Mouse (Mus musculus): ENCODE measurements at regions not wholly inside any gene's neighbourhood (a gene's known extent, or its start where the extent isn't known, plus 50 kb on each side); places are given as distances from the start of the nearest gene placed in this dataset.

DNA sequence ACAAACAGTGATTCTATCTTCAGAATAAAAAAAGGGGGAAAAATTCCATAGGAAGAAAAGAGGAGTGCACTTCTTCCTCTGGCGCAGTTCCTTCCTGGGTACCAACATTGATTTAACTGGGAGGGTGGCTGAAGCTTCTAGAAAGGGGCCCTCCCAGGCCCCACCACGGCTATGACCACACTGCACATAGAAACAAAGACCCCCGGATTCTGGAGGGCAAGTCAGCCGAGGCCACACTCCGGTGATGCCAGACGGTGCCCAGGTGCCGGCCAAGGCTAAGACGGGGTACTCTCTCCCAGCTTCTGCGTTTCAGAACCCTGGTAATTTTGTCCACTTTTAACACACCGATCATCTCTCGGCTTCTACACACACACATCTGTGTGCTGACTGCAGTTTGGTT, 435.8 kb downstream of the Zfp536 start:
- in situ Hi-C loops (cut with MboI, MseI) = no loop called here

DNA sequence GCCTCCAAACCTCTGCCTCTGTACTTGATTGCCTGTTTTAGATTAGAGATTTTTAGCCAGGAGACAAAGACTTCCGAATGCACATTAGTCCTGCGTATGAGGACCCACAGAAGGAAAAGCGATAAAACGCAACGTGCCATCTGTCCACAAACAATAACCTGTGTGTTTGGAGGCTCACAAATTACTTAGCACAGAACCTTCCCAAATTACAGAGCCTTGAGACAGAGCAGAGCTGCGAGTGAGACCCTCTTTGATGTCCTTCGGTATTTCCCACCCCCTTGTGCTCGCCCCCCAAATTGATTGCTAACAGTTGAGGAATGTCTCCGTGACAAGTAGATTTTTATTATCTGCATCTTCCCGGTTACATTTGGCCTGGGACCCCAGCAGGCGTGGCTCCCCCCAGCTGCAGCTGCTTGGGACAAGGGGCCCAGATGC, 435.4 kb downstream of the Zfp536 start:
- in situ Hi-C loops (cut with MboI, MseI) = no loop called here

DNA sequence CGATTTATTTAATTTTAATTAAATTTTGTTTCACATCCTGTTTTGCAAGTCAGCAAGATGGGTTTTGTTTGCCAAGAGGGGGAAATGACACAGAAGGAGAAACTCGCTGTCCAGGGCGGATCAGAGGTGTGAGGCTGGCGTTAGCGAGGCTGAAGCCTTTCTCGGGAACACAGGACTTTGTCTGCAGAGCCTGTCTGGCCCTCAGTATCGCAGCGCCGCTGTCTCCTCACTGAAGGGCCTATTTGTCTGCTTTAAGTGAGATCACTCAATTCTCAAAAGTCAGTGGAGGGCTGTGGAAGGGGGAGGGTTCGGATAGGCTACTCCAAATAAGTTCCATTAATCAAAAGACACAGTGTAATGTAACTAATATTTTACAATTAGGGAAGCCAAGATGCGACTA, 430.8 kb downstream of the Zfp536 start:
- in situ Hi-C loops (cut with MboI, MseI) = loop anchor here (5.0 kb wide), 1 partner anchor 1440 kb away; no protein-coding TSS in a partner anchor

DNA sequence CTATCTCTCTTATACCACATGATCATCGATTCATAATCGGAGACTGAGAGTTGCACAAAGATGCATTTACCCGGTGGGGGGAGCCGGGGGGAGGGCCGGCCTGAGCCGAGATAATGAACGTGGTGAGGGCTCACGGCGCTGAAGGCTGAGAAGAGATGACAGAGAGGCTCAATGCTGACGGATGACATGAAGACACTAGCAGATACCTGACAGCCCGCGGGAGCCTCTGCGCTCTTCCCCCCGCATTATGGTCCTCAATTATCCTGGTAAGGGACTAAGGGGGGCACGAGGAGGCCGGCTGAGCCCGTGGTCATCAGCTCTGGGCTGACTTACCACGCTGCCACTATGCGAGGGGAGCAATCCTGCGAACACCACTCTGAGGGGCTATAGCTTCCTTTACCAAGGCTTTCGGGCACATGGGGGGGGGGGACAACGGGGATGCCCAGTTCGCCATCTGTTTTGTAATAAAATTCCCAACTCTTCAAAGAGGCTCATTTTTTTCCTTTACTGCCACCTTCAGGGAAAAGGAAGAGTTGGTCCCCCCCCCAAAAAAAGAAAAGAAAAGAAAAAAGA, 430.3 kb downstream of the Zfp536 start:
- in situ Hi-C loops (cut with MboI, MseI) = loop anchor here (5.0 kb wide), 1 partner anchor 1441 kb away; no protein-coding TSS in a partner anchor

DNA sequence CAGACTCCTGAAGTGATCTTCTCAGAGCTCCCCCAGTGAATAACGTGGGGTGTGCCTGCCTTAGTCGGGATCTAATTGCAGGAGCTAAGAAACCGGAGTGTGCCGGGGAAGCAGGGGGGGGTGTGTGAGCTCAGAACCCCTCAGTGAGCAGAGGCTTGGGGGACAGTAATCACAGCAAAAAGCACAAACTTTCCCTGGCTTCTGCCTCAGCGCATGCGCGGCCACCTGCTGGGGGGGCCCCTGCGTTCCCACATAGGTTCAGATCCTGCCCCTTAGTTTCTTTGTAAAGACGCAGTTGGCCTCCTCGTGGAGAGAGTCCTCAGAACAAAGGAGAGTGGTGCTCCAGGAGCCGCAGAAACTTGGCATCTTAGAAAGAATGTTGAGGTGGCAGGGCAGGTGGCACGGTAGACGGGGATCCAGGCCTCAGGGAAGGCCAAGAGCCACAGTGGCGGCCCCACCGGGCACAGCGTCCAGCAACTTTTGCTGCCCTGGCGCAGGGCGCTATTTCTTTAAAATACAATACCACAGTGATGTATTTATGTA, 429.7 kb downstream of the Zfp536 start:
- in situ Hi-C loops (cut with MboI, MseI) = loop anchor here (5.0 kb wide), 1 partner anchor 1441 kb away; no protein-coding TSS in a partner anchor

DNA sequence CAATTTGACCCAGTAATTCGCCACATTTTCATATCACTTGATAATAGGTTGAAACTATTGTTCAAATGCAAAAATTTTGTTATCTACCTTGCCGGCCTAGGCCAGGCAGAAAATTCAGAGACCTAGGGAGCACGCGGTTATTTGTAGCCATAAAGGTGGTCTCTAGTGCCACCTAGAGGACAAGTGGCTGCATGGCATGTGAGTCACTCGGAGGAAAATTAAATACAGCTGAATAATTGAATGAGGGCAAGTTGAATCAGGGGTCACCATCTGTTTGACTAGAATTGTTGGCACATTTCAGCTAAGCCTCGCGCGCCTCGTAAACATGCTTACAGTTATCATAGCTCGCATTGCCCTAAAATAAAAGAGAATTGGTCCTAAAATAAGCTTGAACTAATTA, 427.4 kb downstream of the Zfp536 start:
- in situ Hi-C loops (cut with MboI, MseI) = no loop called here

DNA sequence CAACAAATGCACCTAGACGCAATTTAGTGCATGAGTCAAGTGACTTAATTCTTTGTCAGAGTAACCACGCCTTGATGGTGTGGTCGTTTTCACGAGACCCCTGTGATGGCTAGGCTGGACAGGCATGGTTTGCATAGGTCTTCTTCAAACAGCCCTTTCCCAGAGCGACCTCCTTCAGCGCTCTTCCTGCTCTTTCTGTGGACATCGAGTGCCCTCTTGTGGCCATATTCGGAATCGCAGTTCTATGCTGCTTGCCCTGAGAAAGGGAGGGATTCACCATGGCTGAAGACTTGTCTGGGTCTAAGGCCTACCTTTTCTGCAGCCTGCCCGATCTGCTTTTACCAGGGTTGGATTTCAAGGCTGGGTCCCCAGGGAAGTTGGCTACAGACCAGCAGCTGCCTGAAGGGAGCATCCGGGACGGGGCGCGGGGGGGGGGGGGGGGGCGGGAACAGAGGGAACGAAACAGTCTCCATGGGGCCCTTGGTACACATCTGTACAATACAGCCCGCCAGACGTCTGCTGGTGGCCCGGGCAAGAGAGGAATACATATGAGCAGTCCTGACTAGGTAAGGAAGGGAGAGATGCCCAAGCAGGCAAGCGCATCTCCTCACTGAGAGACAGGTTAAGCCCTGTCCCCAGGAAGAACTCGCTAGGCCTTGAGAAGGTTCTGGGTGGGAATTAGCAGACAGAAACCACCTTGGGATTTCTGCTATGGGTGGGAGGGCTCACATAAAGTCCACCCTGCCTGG, 415.6 kb downstream of the Zfp536 start:
- in situ Hi-C loops (cut with MboI, MseI) = loop anchor here (10.0 kb wide), 1 partner anchor 417 kb away; the partner anchor contains the start of gene Zfp536

DNA sequence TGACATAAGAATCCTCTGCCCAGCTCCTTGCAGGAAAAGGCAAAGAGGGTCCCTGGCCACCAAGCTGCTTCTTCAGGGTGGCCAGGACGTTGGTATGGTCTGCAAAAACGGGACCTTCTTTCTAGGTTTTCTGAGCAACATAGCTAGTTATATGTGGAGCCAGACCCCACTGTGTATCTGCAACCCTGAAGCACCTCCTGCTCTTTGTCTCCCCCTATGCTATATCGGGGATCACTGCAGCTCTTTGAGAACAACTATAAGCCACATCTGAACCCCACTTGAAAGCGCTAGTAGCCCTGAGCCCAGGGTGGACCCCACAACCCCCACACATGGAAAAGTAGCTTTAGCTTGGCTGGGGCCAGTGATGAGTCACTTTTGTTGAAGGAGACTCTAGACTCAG, 414.9 kb downstream of the Zfp536 start:
- in situ Hi-C loops (cut with MboI, MseI) = loop anchor here (10.0 kb wide), 1 partner anchor 416 kb away; the partner anchor contains the start of gene Zfp536

DNA sequence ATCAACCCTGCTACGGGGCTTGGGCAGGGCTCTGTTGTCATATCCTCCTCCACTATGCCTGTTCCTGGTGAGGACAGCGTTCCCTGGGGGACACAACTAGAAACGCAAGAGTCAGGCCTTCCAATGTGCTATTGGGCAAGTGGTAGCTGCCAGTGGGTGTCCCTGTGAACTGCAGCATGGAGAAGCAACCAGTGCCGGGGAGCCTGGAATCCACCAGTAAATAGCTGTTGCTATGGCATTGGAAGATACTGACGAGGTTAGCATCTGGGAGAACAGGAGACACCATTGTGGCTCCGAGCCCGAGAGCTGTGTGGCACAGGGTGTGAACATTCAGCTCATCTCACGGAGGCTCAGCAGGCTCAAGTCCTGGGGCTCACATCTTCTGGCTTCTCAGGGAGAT, 414.0 kb downstream of the Zfp536 start:
- in situ Hi-C loops (cut with MboI, MseI) = loop anchor here (10.0 kb wide), 1 partner anchor 415 kb away; the partner anchor contains the start of gene Zfp536

DNA sequence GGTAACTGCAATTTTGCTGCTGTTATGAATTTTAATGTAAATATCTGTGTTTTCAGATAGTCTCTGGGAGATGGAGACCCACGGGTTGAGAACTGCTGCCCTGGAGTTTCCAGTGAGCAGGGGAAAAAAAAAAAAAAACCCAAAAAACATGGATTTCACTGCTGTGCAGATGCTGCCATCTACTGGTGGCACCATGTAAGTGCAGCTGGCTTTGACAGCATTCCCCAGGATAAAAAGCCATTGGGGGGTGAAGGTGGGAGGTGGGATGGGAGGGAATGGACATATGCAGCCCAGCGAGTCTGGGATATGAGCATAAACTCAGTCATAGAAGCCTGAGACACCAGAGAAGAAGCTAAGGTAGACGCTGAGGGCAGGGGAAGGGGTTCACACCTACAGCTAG, 413.3 kb downstream of the Zfp536 start:
- in situ Hi-C loops (cut with MboI, MseI) = no loop called here

DNA sequence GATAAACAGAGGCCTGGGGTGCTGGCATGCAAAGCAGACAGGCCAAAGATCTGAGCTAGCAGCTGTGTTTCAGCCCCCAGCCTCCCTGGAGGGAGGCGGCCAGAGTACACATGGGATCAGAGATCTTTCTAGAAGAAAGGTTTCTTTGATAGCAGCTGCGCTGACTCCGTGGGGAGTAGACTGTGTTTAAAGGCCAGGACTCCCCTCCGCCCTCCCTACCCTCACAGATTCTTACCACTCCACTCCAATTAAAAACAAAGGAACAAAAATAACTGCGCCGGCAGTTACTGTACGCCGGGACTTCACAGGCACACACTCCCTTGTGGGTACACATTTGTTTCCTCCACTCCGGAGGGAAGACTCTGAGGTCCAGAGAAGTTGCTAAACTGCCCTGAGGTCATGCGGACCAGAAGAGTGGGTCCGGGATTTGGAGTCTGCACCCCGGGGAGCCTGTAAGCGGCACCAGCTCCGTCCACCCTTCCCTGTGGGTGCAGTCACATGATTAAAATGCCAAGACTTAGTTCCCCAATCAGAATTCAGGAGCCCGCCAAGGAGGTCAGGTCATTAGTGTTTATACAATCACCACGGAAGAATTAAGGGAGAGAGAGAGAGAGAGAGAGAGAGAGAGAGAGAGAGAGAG, 411.5 kb downstream of the Zfp536 start:
- in situ Hi-C loops (cut with MboI, MseI) = no loop called here

DNA sequence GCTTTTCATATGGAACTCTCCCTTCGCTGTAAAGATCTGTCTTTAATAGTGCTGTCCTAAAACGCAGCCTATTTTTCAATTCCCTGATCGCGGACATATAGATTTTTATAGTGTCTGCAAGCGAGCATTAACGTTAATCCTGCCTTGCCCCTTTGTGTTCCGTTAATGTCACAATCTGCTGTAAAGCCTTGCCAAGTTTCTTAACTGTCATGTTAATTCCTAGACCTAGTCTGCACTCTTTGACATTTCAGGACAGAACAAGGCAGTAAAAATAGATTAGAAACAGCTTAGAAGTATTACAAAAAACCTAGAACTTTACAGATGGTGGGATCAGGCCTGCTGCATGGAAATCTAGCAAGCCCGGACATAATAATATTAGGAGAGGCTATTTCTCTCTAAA, 410.6 kb downstream of the Zfp536 start:
- in situ Hi-C loops (cut with MboI, MseI) = no loop called here

DNA sequence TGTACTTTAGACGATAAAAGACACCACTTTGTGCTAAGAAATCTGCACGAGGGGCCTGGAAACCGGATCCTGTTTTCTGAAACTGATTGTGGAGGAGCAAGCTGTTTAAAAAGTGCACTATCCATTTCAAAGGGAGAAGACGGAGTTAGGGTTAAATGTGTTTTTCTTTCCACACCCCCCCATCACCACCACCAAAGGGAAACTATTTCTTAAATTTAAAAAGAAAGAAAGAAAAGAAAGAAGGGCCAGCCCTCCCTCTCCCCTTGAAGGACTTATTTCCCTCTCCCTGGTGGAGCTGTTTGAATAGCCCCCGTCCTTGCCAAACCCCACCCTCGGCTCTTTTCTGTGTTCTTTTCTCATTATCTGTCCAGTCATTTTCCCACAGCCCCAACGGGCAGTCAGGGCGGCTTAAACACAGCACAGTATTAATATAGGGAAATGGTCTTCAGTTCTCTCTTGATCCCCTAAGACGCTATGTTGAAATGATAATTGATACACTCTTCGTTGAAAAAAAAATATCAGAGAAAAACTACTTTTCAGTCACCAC, 409.7 kb downstream of the Zfp536 start:
- in situ Hi-C loops (cut with MboI, MseI) = no loop called here

DNA sequence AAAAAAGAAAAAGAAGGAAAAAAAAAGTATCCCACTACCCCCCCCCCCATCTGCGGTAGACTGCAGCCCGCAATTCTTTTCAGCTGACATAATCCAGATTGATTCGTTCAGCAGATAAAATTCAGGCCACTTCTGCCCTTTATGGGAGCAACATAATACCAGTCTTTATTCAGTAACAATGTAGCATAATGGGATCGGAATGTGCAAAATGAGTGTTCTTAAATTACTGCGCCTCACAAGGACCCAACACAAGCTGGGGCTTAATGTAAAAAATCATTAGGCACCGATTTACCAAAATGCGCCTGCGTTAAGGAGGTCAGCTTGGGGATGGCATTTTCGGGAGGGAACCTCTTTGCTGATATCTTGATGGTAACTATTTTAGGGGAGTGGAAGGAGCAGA, 409.2 kb downstream of the Zfp536 start:
- in situ Hi-C loops (cut with MboI, MseI) = no loop called here

DNA sequence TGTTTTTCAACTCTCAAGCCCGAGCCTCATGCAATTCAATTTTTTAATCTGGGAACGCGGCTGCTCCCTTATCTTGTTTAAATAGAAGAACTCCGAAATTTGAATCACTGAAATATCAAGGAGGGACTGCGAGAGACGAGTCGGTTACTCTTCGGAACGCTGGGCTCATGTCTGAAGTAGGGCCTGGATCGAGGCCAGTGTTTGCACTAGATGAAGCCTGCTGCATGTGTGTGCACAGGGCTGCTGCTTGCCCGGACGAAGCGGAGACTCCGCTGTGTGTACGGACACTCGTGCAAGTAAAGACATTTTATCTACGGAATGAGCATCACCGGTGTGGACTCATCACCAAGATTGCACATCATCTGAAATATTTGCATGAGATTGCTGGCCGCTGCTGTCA, 407.4 kb downstream of the Zfp536 start:
- in situ Hi-C loops (cut with MboI, MseI) = no loop called here

DNA sequence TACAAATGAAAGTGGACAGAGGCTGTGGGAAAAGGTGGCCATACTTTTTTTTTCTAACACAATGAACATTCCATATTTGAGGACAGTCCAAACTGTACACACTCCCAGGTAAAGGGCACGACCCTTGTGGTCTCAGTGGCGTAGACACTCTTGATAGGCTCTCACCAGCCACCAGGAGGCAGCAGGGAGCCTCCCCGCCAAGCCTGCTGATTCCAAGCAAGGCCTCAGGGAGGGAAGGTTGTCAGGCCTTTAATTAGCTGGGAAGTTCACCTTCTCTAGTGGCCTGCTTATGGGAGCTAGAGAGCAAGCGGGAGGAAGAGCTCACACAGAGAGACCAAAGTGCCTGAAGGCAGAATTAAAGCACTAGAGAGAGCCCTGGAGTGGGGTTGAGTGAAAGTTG, 403.7 kb downstream of the Zfp536 start:
- in situ Hi-C loops (cut with MboI, MseI) = loop anchor here (10.0 kb wide), 1 partner anchor 395 kb away; no protein-coding TSS in a partner anchor

DNA sequence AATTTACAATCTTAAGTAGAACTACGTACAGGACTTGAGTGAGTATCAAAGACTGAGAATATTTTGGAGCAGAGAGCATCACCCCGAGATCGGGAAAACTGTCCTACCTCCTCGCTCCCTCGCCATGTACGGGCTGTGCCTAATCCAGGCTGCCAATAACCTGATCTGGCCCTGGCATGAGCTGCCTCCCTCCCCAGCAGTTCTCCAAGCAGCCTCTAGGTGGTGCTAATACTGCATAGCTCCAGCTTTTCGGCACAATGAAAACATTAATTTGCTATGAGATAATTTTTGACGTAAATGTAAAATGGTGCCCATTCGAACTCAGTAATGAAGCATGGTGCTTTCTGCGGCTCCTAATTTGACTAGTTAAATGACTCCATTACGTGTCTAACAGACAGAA, 399.6 kb downstream of the Zfp536 start:
- in situ Hi-C loops (cut with MboI, MseI) = loop anchor here (10.0 kb wide), 1 partner anchor 391 kb away; no protein-coding TSS in a partner anchor

DNA sequence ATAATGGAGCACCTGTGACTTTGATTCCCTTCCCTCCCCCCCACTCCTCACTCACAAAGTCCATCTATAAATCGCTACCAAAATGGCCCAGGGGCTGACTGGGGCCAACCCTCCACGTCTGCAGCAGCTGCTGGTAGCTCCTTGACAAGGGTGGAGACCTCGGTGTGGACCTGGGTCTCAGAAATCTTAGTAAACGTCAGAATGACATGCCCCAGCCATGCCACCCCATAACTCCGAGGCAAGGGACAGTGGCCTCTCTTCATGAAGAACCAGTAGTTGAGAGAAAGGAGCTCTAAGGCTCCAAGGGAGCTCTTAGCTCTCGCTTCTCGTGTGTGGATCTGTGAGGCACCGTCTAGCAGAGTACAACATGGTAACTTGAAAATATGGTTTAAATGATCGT, 398.4 kb downstream of the Zfp536 start:
- in situ Hi-C loops (cut with MboI, MseI) = loop anchor here (10.0 kb wide), 1 partner anchor 390 kb away; no protein-coding TSS in a partner anchor

DNA sequence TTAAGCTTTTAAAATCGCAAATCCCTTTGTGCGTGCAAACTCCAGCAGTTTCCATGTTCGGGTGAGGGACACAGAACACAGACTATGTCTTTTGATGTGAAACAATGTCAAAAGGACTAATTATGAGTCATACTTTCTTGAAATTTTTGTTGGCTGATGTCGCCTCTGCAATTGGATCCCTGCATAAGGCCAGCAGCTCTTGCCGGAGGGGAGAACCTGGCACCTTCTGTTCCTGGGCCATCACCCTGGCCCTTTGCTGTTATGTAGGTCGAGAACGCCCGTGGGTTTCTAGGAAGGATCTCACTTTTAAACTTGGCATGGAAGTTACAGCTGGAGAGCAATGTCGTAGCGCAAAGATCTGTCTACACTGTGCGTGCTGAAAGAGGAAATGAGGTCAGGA, 397.9 kb downstream of the Zfp536 start:
- in situ Hi-C loops (cut with MboI, MseI) = loop anchor here (10.0 kb wide), 1 partner anchor 389 kb away; no protein-coding TSS in a partner anchor

DNA sequence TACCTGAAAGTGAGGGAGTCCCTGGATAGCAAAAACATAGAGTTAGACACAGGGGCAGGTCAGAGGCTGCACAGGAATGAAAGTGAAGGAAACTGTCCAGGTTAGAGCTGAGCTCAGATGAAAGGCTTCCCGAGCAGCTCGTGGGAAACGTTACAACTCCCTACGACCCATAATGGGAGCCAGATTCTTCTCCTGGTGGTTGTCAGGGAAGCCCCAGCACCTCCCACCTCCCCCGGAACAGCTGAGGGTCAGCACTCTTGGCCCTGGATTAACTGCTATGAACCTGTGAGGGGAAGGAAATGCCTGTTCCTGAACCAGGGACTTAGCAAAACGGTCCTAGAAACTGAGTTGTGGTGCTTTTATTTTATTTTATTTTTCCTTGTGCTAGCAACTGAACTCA, 397.2 kb downstream of the Zfp536 start:
- in situ Hi-C loops (cut with MboI, MseI) = loop anchor here (10.0 kb wide), 1 partner anchor 389 kb away; no protein-coding TSS in a partner anchor

DNA sequence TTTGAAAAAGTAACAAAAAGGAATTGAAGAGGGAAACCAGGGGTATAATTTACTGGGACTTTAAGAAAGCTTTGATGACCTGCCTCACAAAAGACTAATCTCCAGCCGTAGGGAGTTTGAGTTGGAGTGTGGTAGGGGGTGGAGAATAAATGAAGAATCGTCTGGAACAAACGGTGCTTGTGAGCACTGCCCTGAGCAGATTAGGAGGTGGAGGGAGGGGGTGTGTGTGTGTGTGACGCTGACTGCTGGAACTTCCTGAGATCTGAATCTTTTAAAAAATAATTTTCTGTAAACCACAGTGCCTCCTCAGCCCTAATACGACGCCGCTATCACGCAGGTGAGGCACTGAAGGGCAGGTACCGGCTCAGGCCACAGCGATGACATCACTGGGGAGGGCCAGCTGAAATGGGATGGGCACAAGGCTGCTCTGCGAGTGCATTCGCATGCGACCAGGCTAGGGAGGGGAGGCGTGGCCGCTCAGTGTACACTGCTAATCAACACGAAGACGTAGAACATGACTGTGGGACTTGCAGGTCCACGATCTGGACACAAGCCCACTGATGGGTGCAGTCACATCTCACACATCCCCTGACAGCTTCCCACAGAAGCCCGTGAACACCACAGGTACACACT, 395.4 kb downstream of the Zfp536 start:
- in situ Hi-C loops (cut with MboI, MseI) = loop anchor here (10.0 kb wide), 1 partner anchor 387 kb away; no protein-coding TSS in a partner anchor
